Mouse (Mus musculus): ENCODE data around the gene Lrrfip1. TPM values are rescaled to one million over a fixed set of nuclear protein-coding genes. Genes with fewer than 3 reads are reported as not detected.
A peak's percentile ranks its signal among the peaks of the same experiment; 100 is the strongest.

Lrrfip1 gene
- 40.9 and 43.3 TPM in 2 replicates for polyA plus RNA-seq (2015; fragmentation: Nextera tagmentation; extraction: Ambion mirVana)

GRCm38 (mm10) chr1:90998268-90998890, at the start of gene Lrrfip1:
Gene Lrrfip1 (plus strand): TSS chr1:90998737.
- 0 out of 2 replicates have a peak, but pooled peaks cover 2% of the 10 kb centered on the region for H3K27me3 ChIP-seq (replicated peaks; ENCODE audit: control insufficient read depth, insufficient read depth, low read length)
- H3K9ac ChIP-seq (ENCODE audit: low read depth, low read length): peak within 1 kb of the TSS; percentile 77
- ATAC-seq: peak; percentile 90
- peak within 1 kb of the TSS; percentile 91 for H3K4me3 ChIP-seq (ENCODE audit: low read length)
- H3K9me3 ChIP-seq (ENCODE audit: control insufficient read depth, low read length): no peaks in the 10 kb centered on the region
- H3K36me3 ChIP-seq (ENCODE audit: control insufficient read depth, insufficient read depth, low read length): no peaks in the 10 kb centered on the region
- peaks cover 13% of the 10 kb centered on the region for H3K4me1 ChIP-seq (ENCODE audit: control insufficient read depth, insufficient read depth, low read depth, low read length)
- H3K4me2 ChIP-seq (ENCODE audit: low read length): peak within 1 kb of the TSS; percentile 96
- 2% methylated on average over 45 of the region's 59 CpGs for WGBS
- peak within 1 kb of the TSS; percentile 48 for H3K27ac ChIP-seq (ENCODE audit: low read depth, low read length)

- no peaks in the 10 kb centered on the region for H3K36me3 ChIP-seq (ENCODE audit: control insufficient read depth, insufficient read depth, low read length)
- no peaks in the 10 kb centered on the region; the same call in 1 of the 2 replicates for H3K27me3 ChIP-seq (replicated peaks; ENCODE audit: control insufficient read depth, insufficient read depth, low read length)
- no peak overlapping the region for H3K4me3 ChIP-seq (ENCODE audit: low read length)
- 79% methylated on average over 9 of the region's 9 CpGs for WGBS
- H3K9me3 ChIP-seq (ENCODE audit: control insufficient read depth, low read length): no peaks in the 10 kb centered on the region
- H3K9ac ChIP-seq (ENCODE audit: low read depth, low read length): no peak overlapping the region
- H3K4me2 ChIP-seq (ENCODE audit: low read length): no peak overlapping the region
- no peak overlapping the region for H3K27ac ChIP-seq (ENCODE audit: low read depth, low read length)
- ATAC-seq: no peak
- peaks cover 7% of the 10 kb centered on the region for H3K4me1 ChIP-seq (ENCODE audit: control insufficient read depth, insufficient read depth, low read depth, low read length)
These were observed 49.2 kb upstream of the Lrrfip1 start for GRCm38 (mm10) chr1:90949309-90949708.

- Histone ChIP-seq H3K4me1 (ENCODE audit: control insufficient read depth, insufficient read depth, low read depth, low read length) (peaks cover 7% of the 10 kb centered on the region), H3K4me3 (ENCODE audit: low read length) (no peak overlapping the region), H3K4me2 (ENCODE audit: low read length) (no peak overlapping the region), H3K27me3 (replicated peaks; ENCODE audit: control insufficient read depth, insufficient read depth, low read length) (no peaks in the 10 kb centered on the region; the same call in 1 of the 2 replicates), H3K27ac (ENCODE audit: low read depth, low read length) (no peak overlapping the region), H3K36me3 (ENCODE audit: control insufficient read depth, insufficient read depth, low read length) (no peaks in the 10 kb centered on the region), H3K9me3 (ENCODE audit: control insufficient read depth, low read length) (no peaks in the 10 kb centered on the region), H3K9ac (ENCODE audit: low read depth, low read length) (no peak overlapping the region)
- no peak for ATAC-seq
- 87% methylated on average over 7 of the region's 7 CpGs for WGBS
These were observed 46.9 kb upstream of the Lrrfip1 start for GRCm38 (mm10) chr1:90951670-90952069.

GRCm38 (mm10) chr1:90952808-90953207, 45.7 kb upstream of the Lrrfip1 start, which contains the start of gene Prlh:
Gene Prlh (plus strand): TSS chr1:90953108.
- H3K4me3 ChIP-seq (ENCODE audit: low read length): no peak within 1 kb of the TSS
- H3K27ac ChIP-seq (ENCODE audit: low read depth, low read length): no peak within 1 kb of the TSS
- H3K9me3 ChIP-seq (ENCODE audit: control insufficient read depth, low read length): no peaks in the 10 kb centered on the region
- no peaks in the 10 kb centered on the region; the same call in 1 of the 2 replicates for H3K27me3 ChIP-seq (replicated peaks; ENCODE audit: control insufficient read depth, insufficient read depth, low read length)
- H3K9ac ChIP-seq (ENCODE audit: low read depth, low read length): no peak within 1 kb of the TSS
- WGBS: 75% methylated on average over 8 of the region's 8 CpGs
- peak within 1 kb of the TSS; percentile 12; the same call in 1 of the 2 replicates for H3K4me2 ChIP-seq (ENCODE audit: low read length)
- peaks cover 7% of the 10 kb centered on the region for H3K4me1 ChIP-seq (ENCODE audit: control insufficient read depth, insufficient read depth, low read depth, low read length)
- no peaks in the 10 kb centered on the region for H3K36me3 ChIP-seq (ENCODE audit: control insufficient read depth, insufficient read depth, low read length)
- no peak for ATAC-seq

- H3K27me3 ChIP-seq (replicated peaks; ENCODE audit: control insufficient read depth, insufficient read depth, low read length): no peaks in the 10 kb centered on the region; the same call in 1 of the 2 replicates
- WGBS: 57% methylated on average over 11 of the region's 11 CpGs
- no peaks in the 10 kb centered on the region for H3K9me3 ChIP-seq (ENCODE audit: control insufficient read depth, low read length)
- H3K27ac ChIP-seq (ENCODE audit: low read depth, low read length): no peak overlapping the region
- peak; percentile 62 for ATAC-seq
- H3K4me2 ChIP-seq (ENCODE audit: low read length): peak overlapping the region; percentile 12; the same call in 1 of the 2 replicates
- no peak overlapping the region for H3K9ac ChIP-seq (ENCODE audit: low read depth, low read length)
- H3K4me3 ChIP-seq (ENCODE audit: low read length): no peak overlapping the region
- H3K4me1 ChIP-seq (ENCODE audit: control insufficient read depth, insufficient read depth, low read depth, low read length): peaks cover 7% of the 10 kb centered on the region
- no peaks in the 10 kb centered on the region for H3K36me3 ChIP-seq (ENCODE audit: control insufficient read depth, insufficient read depth, low read length)
These were observed 44.8 kb upstream of the Lrrfip1 start for GRCm38 (mm10) chr1:90953688-90954087.

- ATAC-seq: peak; percentile 87
- Histone ChIP-seq H3K4me1 (ENCODE audit: control insufficient read depth, insufficient read depth, low read depth, low read length) (peaks cover 7% of the 10 kb centered on the region), H3K9ac (ENCODE audit: low read depth, low read length) (no peak overlapping the region), H3K27me3 (replicated peaks; ENCODE audit: control insufficient read depth, insufficient read depth, low read length) (peaks cover 2% of the 10 kb centered on the region; the same call in 1 of the 2 replicates), H3K36me3 (ENCODE audit: control insufficient read depth, insufficient read depth, low read length) (no peaks in the 10 kb centered on the region), H3K9me3 (ENCODE audit: control insufficient read depth, low read length) (no peaks in the 10 kb centered on the region), H3K4me2 (ENCODE audit: low read length) (no peak overlapping the region), H3K27ac (ENCODE audit: low read depth, low read length) (no peak overlapping the region), H3K4me3 (ENCODE audit: low read length) (no peak overlapping the region)
- 34% methylated on average over 7 of the region's 7 CpGs for WGBS
These were observed 42.1 kb upstream of the Lrrfip1 start for GRCm38 (mm10) chr1:90956245-90957096.

GRCm38 (mm10) chr1:90962526-90962925, 36.0 kb upstream of the Lrrfip1 start:
- Histone ChIP-seq H3K4me1 (ENCODE audit: control insufficient read depth, insufficient read depth, low read depth, low read length) (no peaks in the 10 kb centered on the region; the same call in none of the 2 replicates), H3K9ac (ENCODE audit: low read depth, low read length) (no peak overlapping the region), H3K4me2 (ENCODE audit: low read length) (no peak overlapping the region), H3K27ac (ENCODE audit: low read depth, low read length) (no peak overlapping the region), H3K9me3 (ENCODE audit: control insufficient read depth, low read length) (no peaks in the 10 kb centered on the region), H3K36me3 (ENCODE audit: control insufficient read depth, insufficient read depth, low read length) (no peaks in the 10 kb centered on the region), H3K4me3 (ENCODE audit: low read length) (no peak overlapping the region), H3K27me3 (replicated peaks; ENCODE audit: control insufficient read depth, insufficient read depth, low read length) (peaks cover 2% of the 10 kb centered on the region; the same call in 1 of the 2 replicates)
- WGBS: 30% methylated on average over 4 of the region's 4 CpGs
- no peak for ATAC-seq

- peak; percentile 41 for ATAC-seq
- Histone ChIP-seq H3K27ac (ENCODE audit: low read depth, low read length) (no peak overlapping the region), H3K4me3 (ENCODE audit: low read length) (no peak overlapping the region), H3K9ac (ENCODE audit: low read depth, low read length) (no peak overlapping the region), H3K4me2 (ENCODE audit: low read length) (no peak overlapping the region), H3K4me1 (ENCODE audit: control insufficient read depth, insufficient read depth, low read depth, low read length) (peaks cover 4% of the 10 kb centered on the region), H3K36me3 (ENCODE audit: control insufficient read depth, insufficient read depth, low read length) (no peaks in the 10 kb centered on the region), H3K9me3 (ENCODE audit: control insufficient read depth, low read length) (no peaks in the 10 kb centered on the region), H3K27me3 (replicated peaks; ENCODE audit: control insufficient read depth, insufficient read depth, low read length) (peaks cover 2% of the 10 kb centered on the region; the same call in 1 of the 2 replicates)
- 21% methylated on average over 3 of the region's 3 CpGs for WGBS
These were observed 35.5 kb upstream of the Lrrfip1 start for GRCm38 (mm10) chr1:90962994-90963393.

GRCm38 (mm10) chr1:90967583-90967982, 31.0 kb upstream of the Lrrfip1 start:
- Histone ChIP-seq H3K36me3 (ENCODE audit: control insufficient read depth, insufficient read depth, low read length) (no peaks in the 10 kb centered on the region), H3K9ac (ENCODE audit: low read depth, low read length) (no peak overlapping the region), H3K9me3 (ENCODE audit: control insufficient read depth, low read length) (no peaks in the 10 kb centered on the region), H3K4me1 (ENCODE audit: control insufficient read depth, insufficient read depth, low read depth, low read length) (peaks cover 4% of the 10 kb centered on the region), H3K4me2 (ENCODE audit: low read length) (no peak overlapping the region), H3K4me3 (ENCODE audit: low read length) (no peak overlapping the region), H3K27me3 (replicated peaks; ENCODE audit: control insufficient read depth, insufficient read depth, low read length) (no peaks in the 10 kb centered on the region), H3K27ac (ENCODE audit: low read depth, low read length) (no peak overlapping the region)
- peak; percentile 65; the same call in 1 of the 2 replicates for ATAC-seq
- 47% methylated on average over 7 of the region's 7 CpGs for WGBS
